Mouse (Mus musculus) neural tube, embryonic 15.5 days (tissue): ENCODE results near the gene Gstt3. TPM values are rescaled to one million over a fixed set of nuclear protein-coding genes. Genes with fewer than 3 reads are reported as not detected.
A peak's percentile ranks its signal among the peaks of the same experiment; 100 is the strongest.
"Not testable (repeated sequence)": the region's sequence is repeated elsewhere in the genome, so short reads cannot be mapped to it uniquely, and the experiment has no call there.

Experiments used
- ATAC-seq: fragments of 200-750 bp; cut with Nextera tagmentation; 2 replicates; pipeline ENCODE4 v1.8.0; 2017; ENCODE audit warnings: mild to moderate bottlenecking, moderate TSS enrichment, moderate library complexity; ENCODE audit not compliant: low FRiP score
- H3K27ac ChIP-seq: fragments of 300-500 bp; sonication (generic); replicated peaks from 2 replicates; pipeline ENCODE4 v1.5.1; 2015; ENCODE audit warnings: mild to moderate bottlenecking, inconsistent platforms
- H3K27me3 ChIP-seq: fragments of 300-500 bp; sonication (generic); replicated peaks from 2 replicates; pipeline ENCODE4 v1.6.1; 2015; ENCODE audit warnings: inconsistent platforms
- H3K36me3 ChIP-seq: fragments of 300-500 bp; sonication (generic); 2 replicates; pipeline ENCODE4 v1.6.1; 2015; ENCODE audit warnings: inconsistent platforms
- H3K4me1 ChIP-seq: fragments of 300-500 bp; sonication (generic); 2 replicates; pipeline ENCODE4 v1.6.1; 2015; ENCODE audit warnings: inconsistent platforms
- H3K4me2 ChIP-seq: fragments of 300-500 bp; sonication (generic); 2 replicates; pipeline ENCODE4 v1.6.1; 2015; ENCODE audit warnings: inconsistent platforms, mild to moderate bottlenecking, moderate library complexity
- H3K4me3 ChIP-seq: fragments of 300-500 bp; sonication (generic); replicated peaks from 2 replicates; pipeline ENCODE4 v1.5.1; 2015; ENCODE audit warnings: mild to moderate bottlenecking, inconsistent platforms
- H3K9ac ChIP-seq: fragments of 300-500 bp; sonication (generic); replicated peaks from 2 replicates; pipeline ENCODE4 v1.6.1; 2015; ENCODE audit warnings: mild to moderate bottlenecking, inconsistent platforms
- H3K9me3 ChIP-seq: fragments of 300-500 bp; sonication (generic); replicated peaks from 2 replicates; pipeline ENCODE4 v1.6.1; 2016; ENCODE audit warnings: inconsistent platforms
- WGBS: fragments of 180-500 bp; shearing (Covaris S2); methylation state at CpG from one replicate; pipeline ENCODE4 v1.1.7; 2015; ENCODE audit warnings: mixed read lengths; 5-methylcytosine and 5-hydroxymethylcytosine counted together
- polyA plus RNA-seq: library from polyadenylated mRNA; unstranded; fragments of >200 nt; fragmentation: Nextera tagmentation; extraction: Ambion mirVana; gene quantifications from 2 replicates; pipeline ENCODE4 v1.2.1, GENCODE M21; 2015

The Gstt3 gene
- polyA plus RNA-seq, 1 experiment from 2014 or later = 1.3 TPM

DNA sequence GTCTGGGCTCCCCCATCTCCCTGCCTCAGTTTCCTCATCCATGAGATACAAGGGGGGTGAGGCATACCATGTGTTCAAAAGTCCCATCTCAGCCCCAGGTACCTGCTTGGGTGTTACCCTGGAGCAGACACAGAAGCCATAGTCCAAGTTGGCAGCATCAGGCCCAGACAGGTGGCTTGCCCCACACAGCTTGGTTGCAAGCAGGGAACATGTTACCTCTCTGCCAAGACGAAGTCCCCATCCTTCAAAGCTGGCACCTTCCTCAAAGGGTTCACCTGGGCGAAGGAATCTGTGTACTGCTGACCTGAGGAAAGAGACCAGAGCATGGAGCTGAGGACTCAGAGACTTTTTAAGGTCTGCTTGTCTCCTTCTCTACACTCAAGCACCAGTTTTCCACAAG lies 3.3 kb downstream of the Gstt3 start:
- 88% methylated on average over 2 of the region's 2 CpGs for WGBS
- Histone ChIP-seq H3K4me2 (no peak overlapping the region), H3K4me1 (peaks cover 15% of the 10 kb centered on the region), H3K9me3 (no peaks in the 10 kb centered on the region), H3K27ac (no peak overlapping the region), H3K27me3 (peaks cover 56% of the 10 kb centered on the region), H3K9ac (no peak overlapping the region), H3K4me3 (no peak overlapping the region), H3K36me3 (no peaks in the 10 kb centered on the region)
- ATAC-seq = no peak

- Histone ChIP-seq H3K36me3 (no peaks in the 10 kb centered on the region), H3K4me2 (no peak overlapping the region), H3K27me3 (peaks cover 47% of the 10 kb centered on the region), H3K9ac (no peak overlapping the region), H3K9me3 (no peaks in the 10 kb centered on the region), H3K4me3 (no peak overlapping the region), H3K27ac (no peak overlapping the region), H3K4me1 (peaks cover 26% of the 10 kb centered on the region)
- no peak for ATAC-seq
- 82% methylated on average over 6 of the region's 6 CpGs for WGBS
These were observed 4.7 kb downstream of the Gstt3 start for GRCm38 (mm10) chr10:75776562-75776961.

DNA sequence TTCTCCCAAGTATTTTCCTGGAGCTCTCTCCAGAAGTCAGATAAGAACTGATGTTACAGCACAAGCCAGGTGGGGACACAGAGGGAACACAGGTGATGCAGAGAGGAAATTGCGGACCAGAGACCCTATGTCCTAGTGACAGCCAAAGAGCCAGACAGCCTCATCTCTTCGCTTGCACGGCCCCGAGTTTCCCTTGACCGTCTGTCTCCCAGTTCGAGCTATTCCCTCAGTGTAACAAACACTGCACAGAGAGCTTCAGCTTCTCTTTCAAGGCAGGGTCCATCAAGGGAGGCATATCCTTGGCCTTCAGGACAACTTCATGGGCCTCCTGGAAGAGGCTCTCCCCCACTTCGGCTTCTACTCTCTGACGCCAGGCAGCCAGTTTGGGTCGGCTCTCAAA lies 6.6 kb downstream of the Gstt3 start:
- peaks cover 28% of the 10 kb centered on the region for H3K27me3 ChIP-seq
- no peak overlapping the region for H3K9ac ChIP-seq
- no peak overlapping the region for H3K4me2 ChIP-seq
- WGBS = 96% methylated on average over 9 of the region's 9 CpGs
- H3K36me3 ChIP-seq = no peaks in the 10 kb centered on the region
- peaks cover 18% of the 10 kb centered on the region for H3K4me1 ChIP-seq
- no peak overlapping the region for H3K27ac ChIP-seq
- no peak overlapping the region for H3K4me3 ChIP-seq
- no peak for ATAC-seq
- H3K9me3 ChIP-seq = no peaks in the 10 kb centered on the region

DNA sequence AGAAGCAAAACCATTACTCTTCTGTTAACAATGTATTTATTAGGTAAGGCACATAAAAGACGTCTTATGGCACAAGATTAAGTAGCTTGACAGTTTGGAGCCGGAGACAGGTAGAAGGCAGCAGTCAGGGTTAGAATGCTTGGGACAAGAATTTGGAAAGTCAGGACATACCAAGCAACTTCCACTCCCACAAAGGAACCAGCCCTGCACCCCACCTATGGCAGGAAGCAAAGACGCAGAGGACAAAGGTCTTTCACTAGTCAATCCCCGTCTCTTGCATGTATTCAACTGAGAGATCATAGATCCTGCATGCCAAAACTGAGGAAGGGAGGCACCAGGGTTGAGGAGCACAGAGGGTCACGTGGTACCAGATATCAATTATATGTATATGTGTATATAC lies 7.1 kb downstream of the Gstt3 start:
- WGBS = 94% methylated on average over 5 of the region's 5 CpGs
- Histone ChIP-seq H3K4me1 (peaks cover 18% of the 10 kb centered on the region), H3K4me2 (no peak overlapping the region), H3K9ac (no peak overlapping the region), H3K36me3 (no peaks in the 10 kb centered on the region), H3K4me3 (no peak overlapping the region), H3K9me3 (no peaks in the 10 kb centered on the region), H3K27me3 (peaks cover 23% of the 10 kb centered on the region), H3K27ac (no peak overlapping the region)
- no peak for ATAC-seq

DNA sequence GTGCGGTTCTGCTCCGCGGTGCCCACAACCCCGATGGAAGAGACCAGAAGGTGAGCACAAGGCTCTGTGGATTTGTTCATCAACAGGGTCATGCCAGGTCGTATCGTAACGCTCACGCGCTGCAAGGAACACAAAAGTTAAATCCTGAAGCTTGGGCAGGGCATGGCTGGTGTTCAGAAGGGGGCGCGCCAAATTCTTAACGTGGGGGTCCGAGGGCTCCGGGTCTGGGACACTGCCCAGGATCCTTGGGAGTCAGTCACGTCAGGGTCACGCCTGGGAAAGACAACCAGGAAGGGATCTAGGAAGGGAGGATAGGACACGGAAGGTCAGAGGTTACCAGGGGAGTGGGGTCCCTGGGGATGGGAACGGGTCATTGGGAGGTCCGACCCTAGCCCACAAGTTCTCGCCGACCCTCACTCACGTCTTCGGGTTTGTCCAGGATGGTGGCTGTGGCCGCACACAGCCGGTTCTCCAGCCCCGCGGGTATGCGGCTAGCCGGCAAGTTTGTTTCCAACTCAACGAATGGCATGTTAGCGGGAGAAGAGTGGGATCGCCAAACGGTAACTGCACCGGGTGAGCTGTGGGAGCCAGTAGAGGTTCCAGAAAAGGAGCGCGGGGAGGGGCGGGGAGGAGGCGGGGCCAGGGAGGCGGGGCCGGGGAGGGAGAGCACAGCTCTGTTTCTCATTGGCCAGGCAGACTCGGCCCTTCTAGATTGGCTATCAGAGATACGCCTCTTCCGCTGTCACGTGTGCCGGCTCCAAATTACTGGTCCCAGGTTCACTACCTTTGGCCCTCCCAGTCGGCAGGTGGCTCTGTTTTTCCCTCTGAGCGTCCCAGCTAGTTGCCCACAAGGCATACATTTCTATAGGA lies 8.2 kb downstream of the Gstt3 start, which contains the start of gene Ddt:
Gene Ddt (minus strand): TSS at position 620 of the 870 bp plus-strand sequence.
- peak; percentile 97 for ATAC-seq
- peak within 1 kb of the TSS; percentile 79 for H3K4me3 ChIP-seq
- peaks cover 18% of the 10 kb centered on the region for H3K4me1 ChIP-seq
- no peaks in the 10 kb centered on the region for H3K9me3 ChIP-seq
- H3K9ac ChIP-seq = peak within 1 kb of the TSS; percentile 68
- H3K4me2 ChIP-seq = peak within 1 kb of the TSS; percentile 99
- H3K27me3 ChIP-seq = peaks cover 15% of the 10 kb centered on the region
- no peaks in the 10 kb centered on the region for H3K36me3 ChIP-seq
- WGBS = under 1% methylated on average over 47 of the region's 47 CpGs
- H3K27ac ChIP-seq = peak within 1 kb of the TSS; percentile 66

DNA sequence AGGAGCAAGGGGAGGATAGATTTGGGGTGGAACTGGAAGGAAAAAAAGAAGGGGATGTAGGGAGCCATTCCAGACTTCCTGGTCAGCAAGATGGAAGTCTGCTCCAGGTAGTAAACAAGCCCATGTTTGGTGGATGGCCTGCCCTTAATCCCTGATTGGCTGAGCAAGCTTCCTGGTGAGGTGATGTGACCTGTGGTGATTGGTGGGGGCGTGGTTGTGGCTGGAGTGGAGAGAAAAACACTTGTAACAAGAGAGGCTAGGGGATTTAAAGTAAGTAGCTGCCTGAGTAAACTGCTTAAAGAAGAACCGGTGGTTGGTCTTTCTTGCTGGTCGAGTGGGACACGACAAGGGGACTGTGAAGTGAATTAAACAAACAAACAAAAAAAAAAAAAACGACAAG lies 13.5 kb downstream of the Gstt3 start:
- not testable (repeated sequence) for H3K36me3 ChIP-seq, H3K9ac ChIP-seq, H3K27me3 ChIP-seq, H3K27ac ChIP-seq, H3K9me3 ChIP-seq, ATAC-seq, H3K4me2 ChIP-seq, H3K4me3 ChIP-seq
- H3K4me1 ChIP-seq = peaks cover 23% of the 10 kb centered on the region
- 46% methylated on average over 5 of the region's 5 CpGs for WGBS

- no peak overlapping the region for H3K27ac ChIP-seq
- H3K9ac ChIP-seq = no peak overlapping the region
- H3K27me3 ChIP-seq = no peaks in the 10 kb centered on the region
- peaks cover 21% of the 10 kb centered on the region for H3K4me1 ChIP-seq
- no peaks in the 10 kb centered on the region for H3K9me3 ChIP-seq
- no peak overlapping the region for H3K4me3 ChIP-seq
- WGBS = 83% methylated on average over 6 of the region's 6 CpGs
- no peak overlapping the region for H3K4me2 ChIP-seq
- no peaks in the 10 kb centered on the region for H3K36me3 ChIP-seq
- no peak for ATAC-seq
These were observed 14.4 kb downstream of the Gstt3 start for GRCm38 (mm10) chr10:75766856-75767255.

DNA sequence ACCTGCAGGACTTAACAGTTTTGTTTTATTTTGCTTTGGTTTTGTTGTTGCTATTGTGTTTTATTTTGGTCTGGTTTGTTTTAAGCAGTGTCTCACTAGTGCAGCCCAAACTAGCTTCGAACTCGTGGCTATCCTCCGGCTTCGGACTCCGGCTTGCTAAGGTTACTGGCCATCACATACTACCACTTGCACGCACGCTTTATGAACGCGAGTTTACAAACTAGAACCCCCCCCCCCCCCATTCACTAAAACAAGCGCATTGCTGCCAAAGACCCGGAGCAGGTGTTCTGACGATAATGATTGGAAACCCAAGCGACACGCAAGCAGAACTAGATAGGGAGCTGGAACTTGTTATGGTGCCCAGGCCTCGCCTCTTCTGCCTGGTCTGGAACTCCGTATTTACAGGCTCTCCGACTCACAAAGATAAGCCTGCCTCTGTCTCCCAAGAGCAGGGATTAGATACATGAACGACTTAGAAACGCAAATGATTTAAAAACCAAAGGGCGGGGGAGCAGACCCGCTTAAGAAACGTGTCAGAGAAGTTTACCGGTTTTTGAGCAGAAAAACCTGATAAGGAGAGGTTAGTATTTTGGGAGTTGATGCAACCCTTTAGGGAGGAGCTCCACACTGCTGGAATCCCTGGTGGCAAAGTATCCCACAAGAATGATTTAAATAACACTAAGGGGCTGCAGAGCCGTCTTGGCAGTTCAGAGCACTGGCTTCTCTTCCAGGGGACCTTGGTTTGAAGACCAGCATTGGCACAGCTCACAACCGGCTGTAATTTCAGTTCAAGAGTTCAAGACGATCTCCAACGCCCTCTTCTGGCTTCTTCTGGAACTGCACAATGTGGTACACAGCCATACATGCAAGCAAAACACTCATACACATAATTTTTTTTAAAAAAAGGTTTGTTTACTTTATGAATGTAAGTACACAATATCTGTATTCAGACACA lies 16.4 kb downstream of the Gstt3 start:
- Histone ChIP-seq H3K4me1 (peaks cover 18% of the 10 kb centered on the region), H3K9me3 (no peaks in the 10 kb centered on the region), H3K4me3 (peak overlapping the region; percentile 66), H3K36me3 (no peaks in the 10 kb centered on the region), H3K4me2 (peak overlapping the region; percentile 81), H3K27me3 (no peaks in the 10 kb centered on the region), H3K9ac (peak overlapping the region; percentile 53), H3K27ac (peak overlapping the region; percentile 79)
- peak; percentile 42 for ATAC-seq
- 1% methylated on average over 27 of the region's 27 CpGs for WGBS

DNA sequence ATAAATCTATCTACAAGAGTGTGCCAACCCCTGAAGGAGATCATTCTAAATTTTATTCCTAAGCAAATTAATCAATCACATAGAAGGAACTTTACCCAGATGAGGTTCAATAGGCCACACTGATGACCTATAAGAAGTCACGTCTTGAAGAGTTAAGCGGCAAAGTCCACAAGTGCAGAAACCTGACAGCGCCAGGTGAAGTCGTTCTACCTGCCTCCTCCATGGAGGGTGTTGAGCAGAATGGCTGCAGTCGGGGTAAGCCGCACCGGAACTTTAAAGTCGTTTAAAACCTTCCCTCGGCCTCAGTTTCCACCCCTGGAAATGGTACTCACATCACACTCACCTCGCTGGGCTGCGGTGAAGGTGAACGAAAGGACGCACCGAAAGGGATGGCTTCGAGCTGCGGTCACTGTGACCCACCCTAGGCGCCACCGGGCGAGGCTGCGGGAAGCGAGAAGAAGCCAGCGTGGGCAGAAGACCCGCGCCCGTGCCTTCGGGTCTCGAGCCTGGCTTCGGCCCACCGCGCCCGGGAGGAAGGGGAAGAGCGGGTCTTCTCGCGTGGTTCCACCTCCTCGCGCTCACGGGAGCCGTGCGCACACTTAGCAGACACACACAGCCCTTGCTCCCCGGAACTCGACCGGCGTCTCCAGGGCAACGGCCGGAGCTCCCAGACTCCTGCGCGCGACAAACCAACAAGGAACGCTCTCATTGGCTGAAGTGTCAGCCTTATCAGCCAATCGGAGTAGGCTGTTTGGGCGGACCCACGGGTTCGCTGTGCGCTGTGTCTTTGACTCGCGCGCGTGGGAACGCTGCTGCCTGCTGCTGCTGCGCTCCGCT lies 17.3 kb downstream of the Gstt3 start, which contains the start of gene Cabin1:
Gene Cabin1 (minus strand): TSS at position 660 of the 837 bp plus-strand sequence.
- H3K36me3 ChIP-seq = no peaks in the 10 kb centered on the region

GRCm38 (mm10) chr10:75762413-75762812 lies 18.8 kb downstream of the Gstt3 start:
- Histone ChIP-seq H3K9ac (no peak overlapping the region), H3K4me2 (peak overlapping the region; percentile 81), H3K27me3 (no peaks in the 10 kb centered on the region), H3K36me3 (peaks cover 4% of the 10 kb centered on the region; the same call in 1 of the 2 replicates), H3K27ac (no peak overlapping the region), H3K4me1 (peaks cover 18% of the 10 kb centered on the region), H3K9me3 (no peaks in the 10 kb centered on the region), H3K4me3 (no peak overlapping the region)
- 98% methylated on average over 3 of the region's 3 CpGs for WGBS
- ATAC-seq = no peak

More for the DNA sequence above, 17.3 kb downstream of the Gstt3 start, which contains the start of gene Cabin1:
- Histone ChIP-seq H3K27me3 (no peaks in the 10 kb centered on the region), H3K9me3 (no peaks in the 10 kb centered on the region), H3K27ac (peak within 1 kb of the TSS; percentile 83), H3K9ac (peak within 1 kb of the TSS; percentile 69), H3K4me2 (peak within 1 kb of the TSS; percentile 81), H3K4me1 (peaks cover 18% of the 10 kb centered on the region), H3K4me3 (peak within 1 kb of the TSS; percentile 66)
- WGBS = under 1% methylated on average over 61 of the region's 61 CpGs
- ATAC-seq = peak; percentile 99

DNA sequence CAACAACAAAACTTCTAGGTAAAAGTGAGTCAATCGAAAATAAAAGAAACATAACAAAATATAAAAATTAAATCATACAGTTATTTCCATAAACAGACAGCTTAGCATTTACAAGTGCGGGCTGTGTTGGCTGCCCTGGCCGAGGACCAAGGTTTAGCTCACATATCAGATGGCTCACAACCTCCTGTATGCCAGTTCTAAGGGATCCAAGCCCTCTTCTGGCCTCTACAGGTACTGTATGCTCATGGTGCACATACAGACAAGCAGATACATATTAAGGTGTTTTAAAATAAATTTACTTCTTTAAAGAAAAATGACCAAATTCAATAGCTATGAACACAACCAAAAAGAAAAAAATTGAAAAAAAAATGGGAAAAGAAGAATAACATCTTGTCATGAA lies 20.9 kb downstream of the Gstt3 start:
- Histone ChIP-seq H3K9me3 (no peaks in the 10 kb centered on the region), H3K4me2 (no peak overlapping the region), H3K36me3 (peaks cover 7% of the 10 kb centered on the region), H3K27me3 (no peaks in the 10 kb centered on the region), H3K27ac (no peak overlapping the region), H3K4me3 (no peak overlapping the region), H3K9ac (no peak overlapping the region), H3K4me1 (peaks cover 18% of the 10 kb centered on the region)
- WGBS = 100% methylated on average over 3 of the region's 3 CpGs
- no peak for ATAC-seq
